Mouse (Mus musculus) hindbrain, embryonic 14.5 days (tissue): Measurements from ENCODE around the gene Gm28510. TPM values are rescaled to one million over a fixed set of nuclear protein-coding genes. Genes with fewer than 3 reads are reported as not detected.
"Not testable (repeated sequence)": the region's sequence is repeated elsewhere in the genome, so short reads cannot be mapped to it uniquely, and the experiment has no call there.

Experiments used
- ATAC-seq: fragments of 200-750 bp; cut with Nextera tagmentation; 2 replicates; pipeline ENCODE4 v1.8.0; 2017; ENCODE audit warnings: moderate number of reproducible peaks, mild to moderate bottlenecking, moderate TSS enrichment, moderate library complexity; ENCODE audit not compliant: low FRiP score
- DNase-seq: peaks from one replicate; pipeline ENCODE4 v3.0.0-alpha.2; 2015; ENCODE audit warnings: low spot score
- H3K27ac ChIP-seq: fragments of 300-500 bp; sonication (generic); 2 replicates; pipeline ENCODE4 v1.5.1; 2014; ENCODE audit warnings: mild to moderate bottlenecking, moderate library complexity
- H3K27me3 ChIP-seq: fragments of 300-500 bp; sonication (generic); 2 replicates; pipeline ENCODE4 v1.6.1; 2014; ENCODE audit warnings: mild to moderate bottlenecking, low read length, mixed read lengths; ENCODE audit not compliant: control insufficient read depth, insufficient read depth
- H3K36me3 ChIP-seq: fragments of 300-500 bp; sonication (generic); replicated peaks from 2 replicates; pipeline ENCODE4 v1.6.1; 2014; ENCODE audit not compliant: control insufficient read depth, insufficient read depth
- H3K4me1 ChIP-seq: fragments of 300-500 bp; sonication (generic); replicated peaks from 2 replicates; pipeline ENCODE4 v1.6.1; 2014; ENCODE audit warnings: antibody characterized with exemption, low read length, mixed read lengths; ENCODE audit not compliant: control insufficient read depth, insufficient read depth
- H3K4me2 ChIP-seq: fragments of 300-500 bp; sonication (generic); replicated peaks from 2 replicates; pipeline ENCODE4 v1.6.1; 2014; ENCODE audit warnings: mild to moderate bottlenecking, moderate library complexity
- H3K4me3 ChIP-seq: fragments of 300-500 bp; sonication (generic); replicated peaks from 2 replicates; pipeline ENCODE4 v1.5.1; 2014; ENCODE audit warnings: mild to moderate bottlenecking, low read length
- H3K9ac ChIP-seq: fragments of 300-500 bp; sonication (generic); 2 replicates; pipeline ENCODE4 v1.6.1; 2014
- H3K9me3 ChIP-seq: fragments of 300-500 bp; sonication (generic); 2 replicates; pipeline ENCODE4 v1.6.1; 2016; ENCODE audit warnings: low read length; ENCODE audit not compliant: control insufficient read depth
- WGBS: fragments of 180-500 bp; shearing (Covaris S2); extraction: QIAGEN DNeasy Blood & Tissue Kit; methylation state at CpG from one replicate; pipeline ENCODE4 v1.1.7; 2014; 5-methylcytosine and 5-hydroxymethylcytosine counted together
- polyA plus RNA-seq: library from polyadenylated mRNA; unstranded; fragments of >200 nt; fragmentation: Nextera tagmentation; extraction: Ambion mirVana; gene quantifications from 2 replicates; pipeline ENCODE4 v1.2.1, GENCODE M21; 2014

Gm28510 gene
- polyA plus RNA-seq = not detected in 2 replicates

DNA sequence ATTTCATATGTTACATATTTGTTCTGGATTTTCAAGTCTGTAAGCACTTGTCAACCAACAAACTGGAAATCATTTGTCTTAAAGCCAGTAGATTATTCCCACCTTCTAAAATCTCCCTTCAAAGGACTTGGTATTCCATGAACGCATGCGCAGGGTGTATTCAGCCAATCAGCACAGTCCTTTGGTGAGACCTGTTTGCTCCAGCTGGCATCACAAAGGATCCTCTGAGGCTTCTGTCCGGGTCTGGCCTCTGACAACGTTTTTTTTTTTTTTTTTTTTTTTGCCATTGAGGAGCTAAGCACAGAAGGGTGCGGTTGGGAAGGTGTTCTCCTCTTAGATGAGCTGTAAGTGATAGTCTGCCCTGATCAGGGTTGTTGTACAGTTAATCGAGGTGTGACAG, at the start of gene Gm28510:
Gene Gm28510, plus strand, starts transcription at position 301 of the 400 bp plus-strand sequence.
- not testable (repeated sequence) for H3K4me3 ChIP-seq, H3K9ac ChIP-seq, H3K4me2 ChIP-seq, DNase-seq, H3K27me3 ChIP-seq, H3K9me3 ChIP-seq, H3K36me3 ChIP-seq, ATAC-seq, H3K4me1 ChIP-seq, H3K27ac ChIP-seq
- no CpG with 5 or more reads among the region's 6 CpGs for WGBS

Other genes with a start within 250 kb of the Gm28510 start
- gene Gm20834, start 88.1 kb upstream of the Gm28510 start, polyA plus RNA-seq = not detected in 2 replicates
- gene Gm20737, start 123.3 kb downstream of the Gm28510 start, polyA plus RNA-seq = not detected in 2 replicates
- gene Gm21775, start 140.7 kb downstream of the Gm28510 start, polyA plus RNA-seq = not detected in 2 replicates
- not detected in 2 replicates for gene Gm21900, start 203.6 kb downstream of the Gm28510 start, polyA plus RNA-seq